Mouse (Mus musculus): ENCODE measurements around the gene Pde10a.

Gene Pde10a

GRCm38 (mm10) chr17:8842662-8843061 lies 317.5 kb downstream of the Pde10a start:
- no peak for DNase-seq (ENCODE audit: low spot score)

- no peak for DNase-seq (ENCODE audit: low spot score)
Observed at GRCm38 (mm10) chr17:8843941-8844340, 318.8 kb downstream of the Pde10a start.

- no peak for DNase-seq (ENCODE audit: low spot score)
Observed at GRCm38 (mm10) chr17:8846506-8846905, 321.3 kb downstream of the Pde10a start.

DNA sequence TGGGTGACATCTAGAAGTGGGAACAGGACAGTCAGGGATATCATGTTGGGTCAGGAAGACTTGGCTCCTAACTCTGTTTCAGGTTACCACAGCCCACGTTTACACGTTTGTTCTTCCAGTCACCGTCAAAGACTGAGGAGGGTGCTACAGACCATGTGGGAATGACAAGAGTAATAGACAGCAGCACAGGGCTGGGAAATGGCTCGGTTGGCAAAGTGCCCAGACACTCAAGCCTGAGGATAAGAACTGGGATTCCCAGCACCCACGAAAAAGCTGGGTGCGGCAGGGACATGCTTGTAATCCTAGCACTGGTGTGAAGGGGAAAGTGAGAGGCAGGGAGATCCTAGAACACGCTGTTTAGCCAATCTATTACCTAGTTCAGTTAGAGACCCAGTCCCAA lies 322.4 kb downstream of the Pde10a start:
- DNase-seq (ENCODE audit: low spot score), result no peak

DNA sequence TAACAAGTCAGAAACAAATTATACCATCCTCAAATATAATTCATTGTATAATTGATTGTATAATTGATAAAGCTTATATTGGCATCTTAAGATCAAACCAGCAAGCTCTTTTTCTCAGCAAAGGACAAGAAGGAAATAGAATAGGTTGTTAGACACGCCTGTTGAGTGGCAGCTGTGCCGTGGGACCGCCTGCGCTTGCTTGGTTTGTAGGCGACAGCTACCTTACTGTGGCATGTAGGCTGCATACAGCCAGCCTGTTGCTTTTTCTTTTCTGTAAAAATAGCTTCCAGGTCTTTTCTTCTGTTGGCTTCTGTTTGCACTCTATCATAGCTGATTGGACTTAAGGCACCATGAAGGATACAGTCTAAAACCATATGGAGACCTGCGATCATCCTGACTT lies 326.7 kb downstream of the Pde10a start:
- no peak for DNase-seq (ENCODE audit: low spot score)

GRCm38 (mm10) chr17:8856430-8857371 lies 331.5 kb downstream of the Pde10a start:
- DNase-seq (ENCODE audit: low spot score), result peak; percentile 70

GRCm38 (mm10) chr17:8858636-8859421 lies 333.7 kb downstream of the Pde10a start:
- peak; percentile 17 for DNase-seq (ENCODE audit: low spot score)

DNA sequence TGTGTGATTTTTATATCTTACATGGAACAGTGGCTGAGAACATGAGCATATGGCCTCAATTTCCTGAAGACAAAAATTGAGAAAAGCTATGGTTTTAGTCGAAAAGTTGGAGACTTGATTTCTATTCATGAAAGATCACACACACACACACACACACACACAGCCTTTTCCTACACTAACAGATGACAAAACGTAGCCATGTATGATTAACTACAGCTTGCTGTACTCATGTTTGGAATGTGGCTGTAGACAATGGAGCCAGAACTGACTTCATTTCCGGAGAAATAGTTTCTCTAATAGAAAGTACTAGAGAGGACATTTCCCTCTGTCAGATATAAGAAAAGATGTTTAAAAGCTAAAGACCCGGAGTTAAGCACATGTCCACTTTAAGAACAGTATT lies 334.3 kb downstream of the Pde10a start:
- DNase-seq (ENCODE audit: low spot score), result no peak

DNA sequence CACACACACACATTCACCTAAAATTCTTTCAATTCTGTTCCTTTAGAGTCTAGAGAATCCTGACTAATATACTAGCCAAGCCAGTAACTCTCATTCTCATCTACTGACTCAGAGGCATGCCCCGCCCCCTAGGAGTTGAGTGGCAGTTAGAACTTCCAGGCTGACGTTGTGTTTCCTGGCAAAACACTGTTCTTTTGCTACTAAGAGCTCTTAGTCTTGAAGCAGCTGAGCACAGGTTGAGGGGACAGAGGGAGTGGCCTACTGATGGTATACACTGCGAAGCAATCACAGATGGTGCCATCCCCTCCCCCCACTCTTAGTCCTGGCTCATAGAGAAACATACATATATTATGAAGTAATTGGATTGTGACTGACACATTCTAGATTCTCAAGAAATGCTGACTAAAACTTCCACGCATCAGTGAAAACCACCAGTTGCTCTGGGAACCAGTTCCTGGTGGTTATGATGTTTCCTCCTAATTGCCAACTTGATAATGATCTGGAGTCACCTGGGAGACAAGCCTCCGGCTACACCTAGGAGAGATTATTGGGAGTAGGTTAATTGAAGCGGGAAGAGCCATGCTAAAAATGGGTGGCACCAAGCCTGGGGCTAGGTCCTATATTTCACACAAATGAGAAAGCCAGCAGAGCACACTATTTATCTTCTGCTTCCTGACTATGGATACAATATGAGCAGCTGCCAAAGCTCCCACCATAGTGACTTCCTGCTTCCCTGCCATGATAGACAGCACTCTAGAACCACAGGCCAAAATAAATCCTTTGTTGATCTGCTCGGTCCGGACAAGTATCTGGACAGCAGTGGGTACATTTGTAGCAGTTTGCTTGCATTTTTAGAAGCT lies 339.7 kb downstream of the Pde10a start:
- peak; percentile 45 for DNase-seq (ENCODE audit: low spot score)

- DNase-seq (ENCODE audit: low spot score), result no peak
Observed at GRCm38 (mm10) chr17:8867331-8868237, 342.4 kb downstream of the Pde10a start.

GRCm38 (mm10) chr17:8869287-8869686 lies 344.1 kb downstream of the Pde10a start:
- DNase-seq (ENCODE audit: low spot score), result no peak

DNA sequence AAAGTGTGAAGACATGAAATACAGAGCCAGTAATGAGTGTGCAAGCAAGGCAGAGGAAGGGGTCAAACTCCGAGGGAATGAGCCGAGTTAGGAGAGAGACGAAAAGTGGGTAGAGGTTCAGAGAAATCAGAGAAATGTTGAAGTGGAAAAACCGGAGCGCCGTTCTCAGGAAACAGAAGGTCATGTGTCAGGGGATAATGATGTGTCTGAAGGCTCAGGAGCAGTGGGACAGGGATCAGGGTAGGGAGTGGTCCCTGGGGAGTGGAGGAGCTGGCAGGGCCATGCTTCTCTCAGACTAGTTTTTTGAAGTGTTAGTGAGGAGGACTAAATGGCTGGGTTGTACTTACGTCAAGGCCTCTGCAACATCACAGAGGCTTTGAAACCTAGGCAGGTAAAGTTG lies 345.7 kb downstream of the Pde10a start:
- DNase-seq (ENCODE audit: low spot score), result no peak

DNA sequence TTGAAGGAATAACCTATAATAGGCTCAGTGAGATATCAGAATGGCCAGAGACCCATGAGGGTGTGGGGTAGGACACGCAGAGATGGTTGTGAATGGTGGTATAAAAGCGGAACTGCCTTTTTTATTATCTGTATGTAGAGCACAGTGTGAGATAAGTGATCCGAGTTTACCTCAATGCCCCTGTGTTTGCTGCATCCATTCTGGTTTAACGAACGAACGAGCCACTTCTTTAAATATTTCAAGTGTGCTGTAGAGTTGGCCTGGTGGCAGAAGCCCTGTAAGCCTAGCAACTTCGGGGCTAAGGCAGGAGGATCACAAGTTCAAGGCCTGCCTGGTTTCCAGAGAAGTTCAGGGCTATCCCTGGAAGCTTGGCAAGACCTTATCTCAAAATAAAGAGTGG lies 346.2 kb downstream of the Pde10a start:
- no peak for DNase-seq (ENCODE audit: low spot score)

- no peak for DNase-seq (ENCODE audit: low spot score)
Observed at GRCm38 (mm10) chr17:8871997-8872593, 346.9 kb downstream of the Pde10a start.

DNA sequence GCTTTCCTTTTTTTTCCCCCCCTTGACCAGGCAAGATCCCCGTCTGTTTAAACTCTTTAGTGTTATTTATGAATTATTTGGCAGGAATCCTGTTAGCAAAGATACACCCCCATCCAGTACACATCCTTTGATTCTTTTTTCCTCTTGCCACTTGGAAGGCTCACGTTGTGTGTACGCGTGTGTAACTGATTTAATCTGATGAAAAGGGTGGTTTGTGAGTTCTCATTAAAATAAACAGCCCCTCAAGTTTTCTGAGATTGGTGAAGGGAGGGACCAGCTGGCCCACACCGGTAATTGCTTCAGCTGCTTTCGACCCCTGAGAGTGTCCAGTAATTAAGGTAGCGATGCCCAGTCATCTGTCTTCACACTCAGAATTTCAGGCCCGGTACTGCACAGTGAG lies 347.4 kb downstream of the Pde10a start:
- no peak for DNase-seq (ENCODE audit: low spot score)

DNA sequence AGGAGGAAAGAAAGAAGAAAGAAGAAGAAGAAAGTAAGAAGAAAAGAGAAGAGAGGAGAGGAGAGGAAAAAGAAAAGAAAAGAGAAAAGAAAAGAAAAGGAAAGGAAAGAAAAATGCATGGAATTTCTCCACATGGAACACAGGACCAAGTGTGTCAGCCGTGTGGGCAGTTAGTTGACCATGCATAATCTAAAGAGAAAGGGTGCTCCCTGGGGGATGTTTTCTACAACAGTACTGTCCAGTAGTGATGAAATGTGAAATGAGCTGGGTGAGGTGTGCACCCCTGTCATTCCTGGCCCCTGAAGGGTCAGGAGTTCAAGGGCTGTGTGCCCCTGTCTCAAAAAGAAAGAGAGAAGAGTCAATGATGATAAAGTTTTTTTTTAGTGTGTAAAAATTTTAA lies 352.9 kb downstream of the Pde10a start:
- no peak for DNase-seq (ENCODE audit: low spot score)

- no peak for DNase-seq (ENCODE audit: low spot score)
Observed at GRCm38 (mm10) chr17:8881711-8882110, 356.5 kb downstream of the Pde10a start.

- no peak for DNase-seq (ENCODE audit: low spot score)
Observed at GRCm38 (mm10) chr17:8884691-8885090, 359.5 kb downstream of the Pde10a start.

DNA sequence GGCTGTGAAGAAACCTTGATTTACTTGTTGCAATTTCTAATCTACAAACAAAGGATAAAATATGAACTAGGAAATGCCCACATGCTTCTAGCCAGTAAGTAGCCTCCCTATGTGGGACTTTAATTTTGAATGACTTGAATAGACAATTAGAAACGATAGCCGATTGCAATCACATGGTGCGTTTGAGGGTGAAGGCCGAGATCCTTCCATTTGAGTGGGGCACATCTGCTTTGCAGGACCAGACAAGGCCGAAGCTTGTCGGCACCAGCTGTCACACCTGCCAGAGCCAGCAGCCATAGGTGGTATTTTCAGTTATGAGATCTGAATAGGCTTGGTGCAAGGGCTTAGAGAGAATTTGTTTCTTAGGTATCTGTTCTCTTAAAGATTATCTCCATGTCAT lies 360.7 kb downstream of the Pde10a start:
- DNase-seq (ENCODE audit: low spot score), result no peak

DNA sequence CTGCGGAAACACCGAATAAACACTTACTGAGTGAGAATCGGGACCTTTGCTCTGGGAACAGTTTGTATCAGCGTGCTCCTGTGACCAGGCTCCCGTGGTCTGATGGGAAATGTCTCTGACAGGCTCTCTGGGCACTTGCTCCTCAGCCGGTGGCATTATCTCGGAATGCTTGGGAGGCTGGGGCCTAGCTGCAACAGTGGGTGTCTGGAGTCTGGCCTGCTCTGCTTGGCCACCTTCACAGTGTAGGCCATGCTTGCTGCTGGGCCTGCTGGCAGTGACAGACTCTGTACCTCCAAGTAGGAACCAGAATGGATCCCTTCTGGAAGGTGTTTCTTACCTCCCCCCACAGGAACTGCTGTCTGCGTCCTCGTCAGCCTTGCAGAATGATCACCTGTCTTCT lies 362.9 kb downstream of the Pde10a start:
- no peak for DNase-seq (ENCODE audit: low spot score)

- DNase-seq (ENCODE audit: low spot score), result no peak
Observed at GRCm38 (mm10) chr17:8888639-8889038, 363.5 kb downstream of the Pde10a start.

Data from urinary bladder, postnatal 14 days (tissue).